Mouse (Mus musculus) urinary bladder, postnatal 10 days (tissue): ENCODE measurements around the gene Usp30.

Experiments
- DNase-seq: peaks from one replicate; pipeline ENCODE4 v3.0.0; 2022; ENCODE audit warnings: low spot score

Gene Usp30

GRCm38 (mm10) chr5:114066601-114067000 is 1.3 kb downstream of the Usp30 start:
- DNase-seq = no peak

DNA sequence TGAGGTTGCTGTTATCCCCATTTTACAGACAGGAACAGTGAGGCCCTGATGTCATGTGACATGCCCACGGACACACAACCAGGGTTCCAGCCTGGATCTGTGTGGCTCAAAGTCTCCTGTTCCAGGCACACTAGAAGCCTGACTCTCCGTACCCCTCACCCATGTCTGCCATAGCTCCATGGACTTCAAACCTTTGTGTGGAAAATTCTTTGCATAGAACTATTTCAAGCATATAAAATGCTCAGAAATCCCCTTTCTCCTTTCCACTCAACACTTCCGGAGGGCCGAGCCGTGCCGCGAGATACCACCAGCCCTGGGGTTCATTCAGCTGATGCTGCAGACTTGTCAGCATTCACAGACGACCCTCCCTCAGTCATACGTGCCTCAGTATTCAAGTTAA is 2.3 kb downstream of the Usp30 start:
- no peak for DNase-seq

DNA sequence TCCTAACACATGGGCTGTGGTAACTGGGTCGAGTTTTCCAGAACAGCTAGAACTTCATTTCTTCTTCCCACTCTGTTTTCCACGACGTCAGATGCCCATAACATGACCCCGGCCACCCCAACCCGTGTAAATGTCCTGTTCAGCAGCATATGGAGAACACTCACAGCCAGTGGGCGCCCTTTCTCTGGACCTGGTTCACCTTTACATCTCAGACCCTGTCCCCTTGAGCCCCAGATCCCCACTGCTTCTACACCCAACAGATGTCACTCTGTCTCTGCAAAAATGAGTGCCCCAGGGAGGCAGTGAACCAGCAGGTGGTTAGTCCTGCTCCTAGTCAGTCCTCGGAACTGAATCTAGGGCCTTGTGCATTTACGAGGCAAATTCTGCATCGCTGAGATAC is 2.7 kb downstream of the Usp30 start:
- no peak for DNase-seq

DNA sequence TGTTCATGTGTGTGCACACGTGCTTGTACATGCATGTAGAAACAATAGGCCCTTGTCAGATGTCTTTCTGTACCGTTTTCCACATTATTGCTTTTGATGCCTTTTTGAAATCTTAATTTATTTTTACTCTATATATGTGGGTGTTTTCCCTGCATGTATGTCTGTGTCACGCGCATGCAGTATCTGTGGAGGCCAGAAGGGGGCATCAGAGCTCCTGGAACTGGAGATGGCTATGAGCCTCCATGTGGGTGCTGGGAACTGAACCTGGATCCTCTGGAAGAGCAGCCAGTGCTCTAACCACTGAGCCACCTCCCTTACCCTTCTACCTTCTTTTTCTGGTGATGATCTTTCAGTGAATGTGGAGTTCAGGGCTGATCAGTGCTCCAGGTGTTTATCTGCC is 5.6 kb downstream of the Usp30 start:
- no peak for DNase-seq

DNA sequence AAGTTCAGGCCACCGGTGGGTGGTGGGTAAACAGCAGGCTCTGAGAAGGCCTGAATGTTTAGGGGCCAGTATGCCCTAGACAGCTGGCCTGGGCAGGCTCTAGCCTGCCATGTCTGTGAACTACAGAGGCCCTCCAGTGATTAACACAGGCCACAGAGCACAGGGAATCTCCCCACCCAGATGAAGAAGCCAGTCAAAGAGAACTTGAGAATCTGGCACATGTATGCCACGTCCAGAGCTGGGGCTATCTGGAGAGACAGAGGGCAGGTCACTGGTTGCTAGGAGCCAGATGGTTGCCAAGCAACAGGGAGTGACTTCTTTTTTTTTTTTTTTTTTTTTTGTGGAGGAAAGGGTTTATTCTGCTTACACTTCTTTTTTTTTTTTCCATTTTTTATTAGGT is 7.0 kb downstream of the Usp30 start:
- no peak for DNase-seq

- DNase-seq = no peak
Measured at GRCm38 (mm10) chr5:114077009-114077408, 11.7 kb downstream of the Usp30 start.

GRCm38 (mm10) chr5:114085501-114085900 is 20.2 kb downstream of the Usp30 start:
- DNase-seq = no peak

DNA sequence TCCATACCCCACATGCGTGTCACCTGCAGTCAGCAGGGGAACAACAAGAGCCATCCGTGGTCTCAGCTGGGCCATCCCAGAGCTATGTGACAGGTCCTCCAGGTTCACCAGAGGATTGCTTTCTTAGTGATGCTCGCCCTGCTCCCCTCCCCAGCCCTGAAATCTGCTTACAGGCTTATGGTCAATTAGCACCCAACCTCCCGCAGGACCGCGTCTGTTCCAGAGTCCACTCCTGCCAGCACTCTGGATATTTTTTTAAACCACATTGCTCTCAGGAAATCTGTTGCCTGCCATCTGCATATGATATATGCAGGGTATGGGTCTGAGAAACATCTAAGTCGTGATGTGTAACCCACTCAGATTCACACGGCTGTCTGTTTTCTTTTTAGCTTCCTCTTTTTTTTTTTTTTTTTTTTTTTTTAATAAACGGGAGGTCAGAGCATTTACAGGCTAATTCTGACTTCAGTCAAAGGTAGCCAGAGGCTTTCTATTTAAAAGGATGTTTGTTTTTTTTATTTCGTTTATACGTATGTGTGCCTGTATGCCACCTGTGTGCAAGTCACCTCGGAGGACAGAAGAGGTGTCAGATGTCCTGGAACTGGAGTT is 22.7 kb downstream of the Usp30 start:
- DNase-seq = no peak

GRCm38 (mm10) chr5:114090421-114091013 is 25.3 kb downstream of the Usp30 start:
- no peak for DNase-seq

DNA sequence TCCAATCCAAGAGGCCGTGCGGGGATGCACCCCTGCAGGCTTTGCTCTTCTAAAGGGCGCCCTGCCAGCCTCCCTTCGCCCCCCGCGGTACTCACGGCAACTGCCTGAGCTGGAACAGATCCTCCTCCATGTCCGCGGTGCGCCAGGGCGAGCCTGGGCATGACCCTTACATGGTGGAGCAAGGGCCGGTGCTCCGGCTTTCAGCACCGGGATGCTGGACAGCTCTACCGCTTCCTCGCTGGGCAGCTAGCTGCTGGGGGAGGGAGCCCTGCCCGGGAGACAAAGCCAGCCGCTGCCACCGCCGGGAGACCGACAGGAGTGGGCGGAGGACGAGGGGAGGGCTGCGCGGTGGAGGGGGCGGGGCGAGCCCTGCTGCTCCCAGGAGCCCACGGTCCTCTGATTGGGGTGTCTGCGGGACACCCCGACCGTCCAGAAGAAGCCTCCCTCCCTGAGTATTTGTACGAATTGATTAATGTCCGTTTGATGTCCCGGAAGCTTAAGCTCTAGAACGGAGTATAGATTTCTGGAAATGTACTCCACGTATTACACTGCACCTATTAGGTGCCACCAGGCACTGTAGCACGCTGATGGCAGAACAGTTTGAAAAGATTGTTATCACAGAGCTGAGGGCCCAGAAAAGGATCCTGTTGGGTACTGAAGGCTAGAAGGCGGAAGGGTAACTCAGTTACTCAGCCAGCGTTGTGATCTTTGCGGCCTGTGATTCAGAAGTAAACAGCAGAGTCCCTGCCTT is 26.0 kb downstream of the Usp30 start, which contains the start of gene Svop:
Svop (minus strand) TSS at position 514 of the 751 bp plus-strand sequence.
- peak; percentile 47 for DNase-seq

DNA sequence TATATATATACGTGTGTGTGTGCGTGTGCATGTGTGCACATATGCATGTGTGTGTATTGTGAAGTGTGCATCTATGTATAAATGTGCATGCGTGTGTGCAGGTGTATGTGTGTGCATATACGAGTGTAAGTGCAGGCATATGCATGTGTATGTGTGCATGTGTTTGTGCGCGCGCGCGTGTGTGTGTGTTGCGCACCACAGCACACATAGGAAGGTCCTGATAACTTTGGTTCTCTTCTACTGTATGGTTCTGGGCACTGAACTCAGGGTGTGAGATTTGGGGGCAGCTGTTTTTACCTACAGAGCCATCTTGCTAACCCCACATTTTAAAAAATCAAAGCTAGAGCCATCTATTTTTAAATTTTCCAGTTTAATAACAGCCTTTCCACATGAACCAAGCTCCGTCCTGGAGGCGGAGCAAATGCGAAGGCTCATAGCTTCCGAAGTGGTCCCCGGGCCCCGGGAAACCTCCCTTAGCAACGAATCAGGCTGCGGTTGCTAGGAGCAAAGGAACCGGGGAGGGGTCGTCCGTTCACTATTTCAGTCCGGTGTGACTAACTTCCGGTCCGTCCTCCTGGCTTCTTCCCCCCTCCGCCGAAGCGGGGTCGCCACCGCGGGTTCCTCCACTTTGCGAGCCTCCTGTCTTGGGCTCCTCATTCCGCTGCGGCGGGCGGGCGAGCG is 34.6 kb downstream of the Usp30 start:
- peak; percentile 76 for DNase-seq

GRCm38 (mm10) chr5:114100390-114101099 is 35.3 kb downstream of the Usp30 start:
- no peak for DNase-seq

DNA sequence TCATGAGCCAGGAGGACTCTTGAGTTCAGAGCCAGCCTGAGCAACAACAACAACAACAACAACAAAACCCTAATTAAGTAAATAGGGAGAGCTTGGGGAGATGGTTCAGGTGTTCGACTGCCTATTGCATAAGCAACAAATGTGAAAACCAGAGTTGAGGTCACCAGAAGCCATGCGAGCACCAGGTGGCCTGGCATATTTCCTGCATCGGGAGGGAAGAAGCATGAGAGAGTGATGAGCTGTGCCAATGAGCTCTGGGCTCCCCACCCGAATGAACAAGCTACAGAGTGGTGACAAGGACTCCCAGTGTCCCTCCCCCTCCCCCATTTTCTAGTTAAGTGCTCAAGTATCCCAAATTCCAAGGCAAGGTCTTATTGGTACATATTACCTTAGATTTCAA is 36.6 kb downstream of the Usp30 start:
- no peak for DNase-seq

GRCm38 (mm10) chr5:114102807-114103206 is 37.5 kb downstream of the Usp30 start:
- DNase-seq = no peak

DNA sequence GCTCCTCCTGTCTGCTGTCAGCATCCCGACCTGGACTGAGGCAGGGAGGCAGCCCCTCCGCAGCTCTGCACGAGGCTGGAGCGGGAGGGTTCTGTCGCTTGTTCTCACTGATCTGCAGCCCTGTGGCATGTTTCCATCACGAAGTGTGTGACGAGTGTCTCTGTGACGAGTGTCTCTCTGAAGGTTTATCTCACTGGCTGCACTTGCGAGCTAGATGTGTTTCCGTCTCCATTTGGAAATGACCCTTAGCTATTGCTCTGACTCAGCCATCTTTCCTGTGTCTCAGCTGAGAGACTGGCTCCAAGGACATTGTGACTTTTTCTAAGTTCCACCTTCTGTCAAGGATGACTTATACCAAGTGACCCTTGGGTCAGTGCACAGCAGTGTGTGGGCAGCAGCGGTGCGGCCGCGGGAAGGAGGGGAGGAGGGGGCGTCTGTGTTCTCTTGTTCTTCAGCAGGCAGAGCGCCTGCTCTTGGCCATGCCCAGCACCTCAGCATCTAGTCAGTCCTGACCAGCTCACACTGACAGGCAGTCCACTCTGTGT is 41.2 kb downstream of the Usp30 start:
- DNase-seq = no peak

DNA sequence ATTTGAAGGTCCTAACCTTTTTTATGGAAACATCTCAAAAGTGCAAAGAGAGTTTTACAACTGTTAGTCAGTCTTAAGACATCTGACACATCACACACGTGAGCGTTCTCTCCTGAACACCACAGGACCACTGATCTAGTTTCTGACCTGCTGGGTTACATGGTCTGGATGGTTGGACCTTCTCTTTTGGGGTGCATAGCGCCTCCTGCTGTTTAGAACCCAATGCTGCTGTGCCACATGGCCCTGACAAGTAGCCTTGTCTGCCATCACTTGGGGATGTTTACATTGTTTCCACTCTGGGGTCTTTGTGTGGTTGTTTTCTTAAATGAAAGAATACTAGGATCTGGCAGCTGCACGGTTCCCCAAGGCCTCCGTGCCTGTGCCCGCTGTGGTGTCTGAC is 48.1 kb downstream of the Usp30 start:
- DNase-seq = no peak

GRCm38 (mm10) chr5:114115030-114115429 is 49.8 kb downstream of the Usp30 start:
- no peak for DNase-seq

DNA sequence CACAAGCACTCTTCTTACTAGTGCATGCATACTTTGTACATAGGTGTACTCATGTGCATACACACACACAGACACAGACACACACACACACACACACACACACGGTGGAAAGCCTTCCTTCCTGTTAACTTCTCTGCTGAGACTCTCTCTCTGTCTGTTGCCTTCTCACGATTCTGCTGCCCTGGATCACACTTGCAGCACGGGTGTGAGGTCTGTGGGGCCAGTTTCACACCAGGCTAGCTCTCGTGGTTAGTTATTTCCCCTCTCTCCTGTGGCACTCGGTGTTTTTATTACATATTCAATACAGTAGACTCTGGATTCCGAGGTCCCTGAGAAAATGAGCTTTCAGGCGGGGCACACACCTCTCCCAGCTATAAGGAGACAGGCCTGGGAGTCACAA is 51.3 kb downstream of the Usp30 start:
- DNase-seq = no peak

- DNase-seq = no peak
Measured at GRCm38 (mm10) chr5:114119806-114120205, 54.5 kb downstream of the Usp30 start.

DNA sequence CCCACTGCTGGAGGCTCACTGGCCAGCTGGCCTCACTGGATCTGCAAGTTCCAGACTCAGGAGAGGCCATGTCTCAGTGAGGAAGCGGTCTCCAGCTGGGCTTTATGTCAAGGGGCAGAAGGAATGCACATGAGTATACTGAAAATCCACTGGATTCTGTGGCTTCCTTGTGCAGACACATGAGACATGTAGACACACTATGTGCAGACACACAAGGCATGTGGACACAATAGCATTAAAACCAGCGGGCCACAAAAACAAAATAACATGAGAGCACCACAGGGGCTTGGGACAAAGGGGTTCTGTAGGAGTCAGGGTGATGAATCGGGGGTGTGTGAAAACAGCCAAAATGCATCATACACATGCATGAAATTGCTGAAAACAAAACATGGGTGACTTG is 60.7 kb downstream of the Usp30 start:
- no peak for DNase-seq

DNA sequence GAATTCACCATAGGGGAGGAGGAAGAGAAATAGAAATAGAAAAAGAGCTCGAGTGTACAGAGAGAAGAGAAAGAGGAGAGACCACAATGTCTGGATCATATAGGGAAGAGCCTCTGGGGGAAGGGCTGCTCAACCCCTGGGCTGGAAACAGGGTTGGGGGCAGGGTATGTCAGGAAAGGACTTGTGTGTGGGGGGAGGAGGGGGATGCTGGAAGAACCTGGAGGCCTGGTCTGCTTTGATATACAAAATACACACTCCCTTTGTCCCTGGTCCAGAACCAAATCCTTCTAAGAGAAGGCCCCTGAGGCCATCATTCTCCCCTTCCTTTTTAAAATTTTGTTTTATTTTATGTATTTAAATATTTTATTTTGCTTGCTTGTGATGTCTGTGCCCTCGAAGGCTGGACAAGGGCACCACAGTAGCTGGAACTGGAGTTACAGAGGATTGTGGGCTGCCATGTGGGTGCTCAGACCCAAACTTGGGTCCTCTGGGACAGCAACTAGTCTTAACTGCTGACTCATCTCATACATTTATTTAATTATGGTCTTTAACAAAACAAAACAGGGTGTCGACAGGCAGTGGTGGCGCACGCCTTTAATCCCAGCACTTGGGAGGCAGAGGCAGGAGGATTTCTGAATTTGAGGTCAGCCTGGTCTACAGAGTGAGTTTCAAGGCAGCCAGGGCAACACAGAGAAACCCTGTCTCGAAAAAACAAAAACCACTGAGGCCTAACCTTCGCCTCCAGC is 61.4 kb downstream of the Usp30 start:
- DNase-seq = no peak
